Mouse (Mus musculus): ENCODE measurements at regions not wholly inside any gene's neighbourhood (a gene's known extent, or its start where the extent isn't known, plus 50 kb on each side); places are given as distances from the start of the nearest gene placed in this dataset.
A peak's percentile ranks its signal among the peaks of the same experiment; 100 is the strongest.
"Not testable (repeated sequence)": the region's sequence is repeated elsewhere in the genome, so short reads cannot be mapped to it uniquely, and the experiment has no call there.

- 0 out of 2 replicates have a peak, but pooled peaks cover 2% of the 10 kb centered on the region for H3K9me3 ChIP-seq (replicated peaks)
- 74% methylated on average over 9 of the region's 9 CpGs for WGBS (ENCODE audit: insufficient replicate concordance)
- ATAC-seq: no peak
- no peaks in the 10 kb centered on the region for H3K27me3 ChIP-seq (replicated peaks)
- no peak overlapping the region for H3K4me3 ChIP-seq
- no peaks in the 10 kb centered on the region for H3K36me3 ChIP-seq
- no peaks in the 10 kb centered on the region for H3K4me1 ChIP-seq
- H3K27ac ChIP-seq: no peak overlapping the region
- no peak overlapping the region for H3K4me2 ChIP-seq
- H3K9ac ChIP-seq: no peak overlapping the region
Observed at GRCm38 (mm10) chr3:129416337-129416736, 83.8 kb upstream of the Enpep start.

- H3K9ac ChIP-seq; H3K4me1 ChIP-seq; H3K27ac ChIP-seq; H3K36me3 ChIP-seq; H3K4me3 ChIP-seq; ATAC-seq; H3K9me3 ChIP-seq (replicated peaks); H3K27me3 ChIP-seq (replicated peaks); H3K4me2 ChIP-seq: not testable (repeated sequence)
- 43% methylated on average over 9 of the region's 10 CpGs for WGBS (ENCODE audit: insufficient replicate concordance)
Observed at GRCm38 (mm10) chr3:129421620-129422239, 89.2 kb upstream of the Enpep start.

GRCm38 (mm10) chr3:129428750-129429149, 96.2 kb upstream of the Enpep start:
- Histone ChIP-seq H3K4me1 (no peaks in the 10 kb centered on the region), H3K27ac (no peak overlapping the region), H3K4me3 (no peak overlapping the region), H3K9me3 (replicated peaks) (no peaks in the 10 kb centered on the region), H3K27me3 (replicated peaks) (no peaks in the 10 kb centered on the region), H3K9ac (no peak overlapping the region), H3K4me2 (no peak overlapping the region), H3K36me3 (no peaks in the 10 kb centered on the region)
- ATAC-seq: no peak
- 66% methylated on average over 2 of the region's 2 CpGs for WGBS (ENCODE audit: insufficient replicate concordance)

GRCm38 (mm10) chr3:129429161-129430111, 96.9 kb upstream of the Enpep start:
- H3K9me3 ChIP-seq (replicated peaks): no peaks in the 10 kb centered on the region
- H3K4me2 ChIP-seq: no peak overlapping the region
- 53% methylated on average over 8 of the region's 8 CpGs for WGBS (ENCODE audit: insufficient replicate concordance)
- H3K27ac ChIP-seq: no peak overlapping the region
- no peak overlapping the region for H3K9ac ChIP-seq
- H3K36me3 ChIP-seq: no peaks in the 10 kb centered on the region
- H3K27me3 ChIP-seq (replicated peaks): no peaks in the 10 kb centered on the region
- ATAC-seq: peak; percentile 35; the same call in 1 of the 2 replicates
- H3K4me3 ChIP-seq: no peak overlapping the region
- H3K4me1 ChIP-seq: no peaks in the 10 kb centered on the region

GRCm38 (mm10) chr3:129434056-129434455, 98.1 kb upstream of the Elovl6 start:
- Histone ChIP-seq H3K27ac (no peak overlapping the region), H3K4me1 (no peaks in the 10 kb centered on the region), H3K9ac (no peak overlapping the region), H3K36me3 (no peaks in the 10 kb centered on the region), H3K4me3 (no peak overlapping the region), H3K9me3 (replicated peaks) (no peaks in the 10 kb centered on the region), H3K27me3 (replicated peaks) (no peaks in the 10 kb centered on the region), H3K4me2 (no peak overlapping the region)
- ATAC-seq: no peak
- WGBS (ENCODE audit: insufficient replicate concordance): 37% methylated on average over 11 of the region's 11 CpGs

DNA sequence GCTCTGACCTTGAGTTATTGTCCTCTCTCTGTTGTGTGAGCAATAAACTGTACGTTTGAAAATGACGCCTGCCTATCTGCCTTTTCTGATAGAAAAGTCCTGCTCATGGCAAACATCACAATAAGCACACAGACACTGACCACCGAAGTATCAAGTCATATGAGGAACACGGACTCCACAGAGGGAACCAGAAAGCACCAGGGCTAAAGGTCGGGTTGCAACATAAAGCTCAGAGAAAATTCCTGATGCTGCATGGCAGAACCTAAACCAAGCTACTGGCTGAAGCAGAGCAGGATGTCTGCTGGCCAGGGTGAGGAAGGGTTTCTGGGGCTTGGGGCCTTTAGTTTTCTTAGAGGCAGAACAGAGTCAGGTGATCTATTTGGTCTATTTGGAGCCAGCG, 94.5 kb upstream of the Elovl6 start:
- no peak for ATAC-seq
- H3K27ac ChIP-seq: no peak overlapping the region

GRCm38 (mm10) chr3:129442756-129443155, 89.4 kb upstream of the Elovl6 start:
- no peak for ATAC-seq
- no peaks in the 10 kb centered on the region for H3K27me3 ChIP-seq (replicated peaks)
- no peaks in the 10 kb centered on the region for H3K4me1 ChIP-seq
- no peak overlapping the region for H3K4me2 ChIP-seq
- no peak overlapping the region for H3K27ac ChIP-seq
- no peaks in the 10 kb centered on the region for H3K9me3 ChIP-seq (replicated peaks)
- H3K9ac ChIP-seq: no peak overlapping the region
- no peaks in the 10 kb centered on the region for H3K36me3 ChIP-seq
- H3K4me3 ChIP-seq: no peak overlapping the region
- WGBS (ENCODE audit: insufficient replicate concordance): 48% methylated on average over 5 of the region's 5 CpGs

More for the DNA sequence above, 94.5 kb upstream of the Elovl6 start:
- Histone ChIP-seq H3K36me3 (no peaks in the 10 kb centered on the region), H3K4me3 (no peak overlapping the region), H3K4me1 (no peaks in the 10 kb centered on the region), H3K9me3 (replicated peaks) (no peaks in the 10 kb centered on the region), H3K9ac (no peak overlapping the region), H3K27me3 (replicated peaks) (no peaks in the 10 kb centered on the region), H3K4me2 (no peak overlapping the region)
- 58% methylated on average over 6 of the region's 6 CpGs for WGBS (ENCODE audit: insufficient replicate concordance)

DNA sequence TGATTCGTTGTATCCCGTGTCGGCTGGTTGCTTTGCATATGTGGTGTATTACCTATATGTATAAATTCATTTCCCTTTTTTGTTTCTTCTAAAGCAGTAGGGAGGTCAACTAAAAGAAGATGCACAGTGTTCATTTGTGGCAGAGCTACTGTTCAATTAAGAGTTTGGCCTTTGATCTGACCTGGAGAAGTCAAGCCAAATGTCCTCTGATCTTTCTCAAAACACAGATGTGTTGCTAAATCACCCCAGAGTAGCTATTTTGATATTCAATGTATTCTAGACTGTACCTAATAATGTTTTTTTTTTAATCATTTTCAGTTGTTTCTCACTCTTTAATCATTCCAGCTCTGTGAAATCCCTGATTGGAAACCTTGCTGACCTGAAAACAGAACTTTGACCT, 87.9 kb upstream of the Elovl6 start:
- WGBS (ENCODE audit: insufficient replicate concordance): 87% methylated on average over 3 of the region's 3 CpGs
- ATAC-seq: no peak
- no peaks in the 10 kb centered on the region for H3K36me3 ChIP-seq

DNA sequence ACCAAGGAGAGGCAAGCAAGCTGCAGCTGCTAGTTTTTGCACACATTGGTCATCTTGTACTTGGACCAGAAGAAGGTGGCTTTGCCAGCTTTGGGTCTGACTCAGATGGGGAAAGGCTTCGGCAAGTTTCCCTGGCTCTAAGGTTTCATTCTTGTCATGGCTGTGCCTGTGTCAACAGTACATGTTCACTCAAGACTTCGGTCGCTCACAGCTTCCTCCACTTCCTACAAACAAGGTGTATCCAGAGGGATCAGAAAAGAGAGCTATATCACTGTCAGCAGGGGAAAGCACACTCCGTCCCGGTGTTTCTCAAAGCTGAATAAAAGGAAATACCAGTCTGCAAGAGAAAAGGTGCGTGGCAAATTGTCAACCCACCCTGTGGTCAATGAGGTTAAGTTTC, 86.2 kb upstream of the Elovl6 start:
- Histone ChIP-seq H3K4me1 (no peaks in the 10 kb centered on the region), H3K4me2 (no peak overlapping the region), H3K9me3 (replicated peaks) (no peaks in the 10 kb centered on the region), H3K4me3 (no peak overlapping the region), H3K9ac (no peak overlapping the region), H3K27me3 (replicated peaks) (no peaks in the 10 kb centered on the region), H3K36me3 (no peaks in the 10 kb centered on the region), H3K27ac (no peak overlapping the region)
- WGBS (ENCODE audit: insufficient replicate concordance): 72% methylated on average over 6 of the region's 6 CpGs
- ATAC-seq: no peak

More for the DNA sequence above, 87.9 kb upstream of the Elovl6 start:
- Histone ChIP-seq H3K27ac (no peak overlapping the region), H3K4me2 (no peak overlapping the region), H3K4me1 (no peaks in the 10 kb centered on the region), H3K9me3 (replicated peaks) (no peaks in the 10 kb centered on the region), H3K9ac (no peak overlapping the region), H3K27me3 (replicated peaks) (no peaks in the 10 kb centered on the region), H3K4me3 (no peak overlapping the region)

DNA sequence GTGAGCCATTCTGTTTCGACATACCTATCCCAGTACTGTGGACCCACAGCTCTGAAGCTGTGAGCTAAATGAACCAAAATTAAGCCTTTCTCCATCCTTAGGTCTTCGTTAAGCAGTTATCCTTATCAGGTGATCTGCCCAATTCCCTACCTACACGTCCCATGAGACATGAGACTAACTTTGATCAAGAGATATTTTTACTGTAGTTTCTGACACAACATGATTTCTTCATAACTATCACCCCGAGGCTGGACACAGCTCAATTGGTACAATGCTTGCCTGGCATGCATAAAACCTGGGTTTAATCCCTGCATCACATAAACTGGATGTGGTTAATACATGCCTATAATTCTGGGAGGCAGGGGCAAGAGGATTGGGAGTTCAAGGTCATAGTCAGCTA, 82.2 kb upstream of the Elovl6 start:
- Histone ChIP-seq H3K9me3 (replicated peaks) (no peaks in the 10 kb centered on the region), H3K4me1 (no peaks in the 10 kb centered on the region), H3K27ac (no peak overlapping the region), H3K36me3 (no peaks in the 10 kb centered on the region), H3K4me3 (no peak overlapping the region), H3K9ac (no peak overlapping the region), H3K27me3 (replicated peaks) (no peaks in the 10 kb centered on the region), H3K4me2 (no peak overlapping the region)
- ATAC-seq: no peak
- WGBS (ENCODE audit: insufficient replicate concordance): 54% methylated on average over 4 of the region's 4 CpGs

GRCm38 (mm10) chr3:129450671-129451070, 81.5 kb upstream of the Elovl6 start:
- H3K4me2 ChIP-seq: no peak overlapping the region
- no peaks in the 10 kb centered on the region for H3K27me3 ChIP-seq (replicated peaks)
- no peaks in the 10 kb centered on the region for H3K4me1 ChIP-seq
- H3K9ac ChIP-seq: no peak overlapping the region
- no peaks in the 10 kb centered on the region for H3K9me3 ChIP-seq (replicated peaks)
- WGBS (ENCODE audit: insufficient replicate concordance): 67% methylated on average over 5 of the region's 5 CpGs
- H3K4me3 ChIP-seq: no peak overlapping the region
- ATAC-seq: no peak
- no peaks in the 10 kb centered on the region for H3K36me3 ChIP-seq
- H3K27ac ChIP-seq: no peak overlapping the region

DNA sequence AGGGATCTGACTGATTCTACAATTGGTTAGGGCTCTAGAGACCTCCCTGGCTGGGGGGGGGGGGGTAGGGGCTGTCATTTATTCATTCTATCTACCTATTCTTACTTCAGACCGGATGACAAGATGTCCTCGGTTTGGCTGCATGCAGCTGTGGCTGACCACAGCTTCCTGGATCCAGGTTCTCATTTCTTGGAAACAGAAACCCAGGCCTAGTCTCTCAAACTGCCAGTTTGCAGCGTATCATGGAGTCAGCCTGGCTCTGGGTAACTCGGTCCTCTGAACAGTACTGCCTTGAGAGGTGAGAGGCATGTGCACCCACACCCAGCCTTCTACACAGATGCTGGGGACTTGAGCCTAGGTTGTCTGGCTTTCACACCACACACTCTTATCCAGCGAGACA, 62.1 kb upstream of the Elovl6 start:
- Histone ChIP-seq H3K4me2 (no peak overlapping the region), H3K4me3 (no peak overlapping the region), H3K27ac (no peak overlapping the region), H3K9me3 (replicated peaks) (0 out of 2 replicates have a peak, but pooled peaks cover 3% of the 10 kb centered on the region), H3K9ac (no peak overlapping the region), H3K4me1 (peaks cover 5% of the 10 kb centered on the region; the same call in 1 of the 2 replicates), H3K36me3 (no peaks in the 10 kb centered on the region), H3K27me3 (replicated peaks) (no peaks in the 10 kb centered on the region)
- WGBS (ENCODE audit: insufficient replicate concordance): 31% methylated on average over 5 of the region's 5 CpGs
- ATAC-seq: no peak
